Mouse (Mus musculus) heart, postnatal 4 days (tissue): Measurements from ENCODE around the gene Lrmda. TPM values are rescaled to one million over a fixed set of nuclear protein-coding genes. Genes with fewer than 3 reads are reported as not detected.
"Not testable (repeated sequence)": the region's sequence is repeated elsewhere in the genome, so short reads cannot be mapped to it uniquely, and the experiment has no call there.

Source experiments
- DNase-seq: peaks from one replicate; pipeline ENCODE4 v3.0.0; 2021
- total RNA-seq, 2 experiments: library from RNA; stranded (reverse); gene quantifications; 2 replicates each; pipeline ENCODE4 v1.2.3; 2021

Gene Lrmda
- total RNA-seq, 2 experiments from 2014 or later: 0.68 to 1.5 TPM

GRCm38 (mm10) chr14:22728611-22729223 lies 709.2 kb downstream of the Lrmda start:
- DNase-seq: no peak

DNA sequence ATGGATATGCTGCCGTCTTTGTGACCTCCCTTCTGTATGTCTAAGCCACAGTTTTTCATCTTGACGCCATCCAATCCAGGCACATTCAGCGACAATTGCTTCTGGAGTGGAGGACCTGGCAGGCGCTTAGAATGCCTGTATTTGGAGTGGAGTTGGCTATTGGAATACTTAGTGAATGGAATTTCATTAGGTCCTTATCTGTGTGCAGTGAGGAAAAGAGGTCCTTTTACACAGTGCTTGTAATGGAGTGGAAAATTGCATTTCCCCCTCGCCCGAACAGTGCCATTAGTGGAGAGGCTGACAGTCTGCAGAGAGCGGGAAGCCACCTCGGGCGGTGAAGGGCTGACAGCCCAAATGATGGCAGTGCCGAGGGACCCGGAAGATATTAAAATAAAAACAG lies 719.1 kb downstream of the Lrmda start:
- DNase-seq: peak; percentile 11

DNA sequence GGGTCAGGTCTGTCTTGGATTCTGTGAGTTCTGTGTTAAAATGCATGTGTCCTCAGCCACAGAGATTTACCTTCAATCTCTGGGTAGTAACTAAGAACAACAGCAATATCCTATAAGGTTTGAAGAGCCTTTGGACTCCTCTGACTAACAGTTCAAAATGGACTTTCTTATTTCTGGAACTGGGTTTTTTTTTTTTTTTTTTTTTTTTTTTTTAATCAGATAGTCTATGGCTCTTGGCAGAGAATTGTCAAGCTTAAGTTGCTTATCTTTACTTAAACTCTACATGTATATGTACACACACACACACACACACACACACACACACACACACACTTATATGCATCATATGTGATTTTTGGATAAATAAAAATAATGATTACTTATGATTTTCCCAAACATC lies 723.0 kb downstream of the Lrmda start:
- DNase-seq: no peak

GRCm38 (mm10) chr14:22743264-22743663 lies 723.8 kb downstream of the Lrmda start:
- no peak for DNase-seq

- no peak for DNase-seq
Observed at GRCm38 (mm10) chr14:22744701-22745100, 725.2 kb downstream of the Lrmda start.

GRCm38 (mm10) chr14:22745263-22745881 lies 725.9 kb downstream of the Lrmda start:
- no peak for DNase-seq

GRCm38 (mm10) chr14:22745882-22746480 lies 726.5 kb downstream of the Lrmda start:
- DNase-seq: no peak

DNA sequence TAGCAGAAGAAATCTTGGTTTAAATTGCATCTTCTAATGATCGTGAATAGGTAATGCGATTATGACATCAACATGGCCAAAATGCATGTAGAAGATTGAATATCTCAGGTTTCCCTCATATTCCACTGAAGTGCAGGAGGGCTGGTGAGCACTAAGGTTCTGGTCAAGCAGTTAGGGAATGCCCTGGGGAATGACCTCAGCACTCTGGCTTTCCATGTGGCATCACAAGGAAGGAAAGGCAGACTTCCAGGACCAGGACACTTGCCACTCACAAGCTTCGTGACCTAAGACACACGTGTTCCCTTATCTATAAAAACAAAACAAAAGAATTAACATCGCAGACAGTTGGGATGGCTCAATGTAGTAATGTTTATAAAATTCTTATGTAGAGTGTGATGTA lies 728.3 kb downstream of the Lrmda start:
- no peak for DNase-seq

- peak; percentile 53 for DNase-seq
Observed at GRCm38 (mm10) chr14:22750409-22750808, 730.9 kb downstream of the Lrmda start.

- peak; percentile 8 for DNase-seq
Observed at GRCm38 (mm10) chr14:22751290-22751689, 731.8 kb downstream of the Lrmda start.

GRCm38 (mm10) chr14:22754633-22755032 lies 735.1 kb downstream of the Lrmda start:
- DNase-seq: no peak

- no peak for DNase-seq
Observed at GRCm38 (mm10) chr14:22757493-22757892, 738.0 kb downstream of the Lrmda start.

DNA sequence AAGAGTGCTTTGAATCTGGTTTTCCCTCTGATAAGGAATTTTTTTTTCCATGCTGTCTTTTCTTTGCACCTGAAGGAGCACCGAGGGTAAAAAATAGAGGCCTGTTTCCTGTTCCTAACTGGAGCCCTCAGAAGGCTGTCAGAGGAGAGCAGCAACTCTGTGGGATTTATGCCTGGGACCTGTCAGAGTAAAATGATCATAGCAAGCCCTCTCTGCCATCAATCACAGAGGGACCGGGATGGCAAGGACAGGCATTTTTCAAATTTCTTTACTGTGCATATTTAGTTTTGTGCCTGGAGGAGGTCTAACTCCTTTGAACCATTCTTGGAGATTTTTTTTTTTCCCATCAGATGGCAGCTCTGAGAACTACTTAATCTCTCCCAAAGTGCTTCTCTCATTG lies 739.7 kb downstream of the Lrmda start:
- DNase-seq: no peak

DNA sequence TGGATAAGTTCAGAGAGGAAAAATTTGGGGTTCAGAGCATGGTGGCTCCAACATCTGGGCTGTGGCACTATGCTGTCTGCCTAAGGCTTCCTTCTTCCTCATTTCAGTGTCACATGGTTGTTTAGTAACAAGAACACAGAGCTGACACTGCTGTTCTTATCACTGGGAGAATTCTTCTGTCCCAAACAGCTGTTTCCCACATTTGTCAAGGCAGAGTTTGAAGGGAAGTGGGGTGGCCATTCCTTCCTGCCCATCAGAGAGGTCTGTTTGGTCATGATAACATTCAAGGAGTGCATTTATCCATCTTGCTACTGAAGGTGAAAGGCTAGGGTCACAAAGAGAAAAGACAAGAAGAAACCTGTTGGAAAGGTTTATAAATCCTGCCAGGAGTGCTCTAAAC lies 740.2 kb downstream of the Lrmda start:
- peak; percentile 24 for DNase-seq

DNA sequence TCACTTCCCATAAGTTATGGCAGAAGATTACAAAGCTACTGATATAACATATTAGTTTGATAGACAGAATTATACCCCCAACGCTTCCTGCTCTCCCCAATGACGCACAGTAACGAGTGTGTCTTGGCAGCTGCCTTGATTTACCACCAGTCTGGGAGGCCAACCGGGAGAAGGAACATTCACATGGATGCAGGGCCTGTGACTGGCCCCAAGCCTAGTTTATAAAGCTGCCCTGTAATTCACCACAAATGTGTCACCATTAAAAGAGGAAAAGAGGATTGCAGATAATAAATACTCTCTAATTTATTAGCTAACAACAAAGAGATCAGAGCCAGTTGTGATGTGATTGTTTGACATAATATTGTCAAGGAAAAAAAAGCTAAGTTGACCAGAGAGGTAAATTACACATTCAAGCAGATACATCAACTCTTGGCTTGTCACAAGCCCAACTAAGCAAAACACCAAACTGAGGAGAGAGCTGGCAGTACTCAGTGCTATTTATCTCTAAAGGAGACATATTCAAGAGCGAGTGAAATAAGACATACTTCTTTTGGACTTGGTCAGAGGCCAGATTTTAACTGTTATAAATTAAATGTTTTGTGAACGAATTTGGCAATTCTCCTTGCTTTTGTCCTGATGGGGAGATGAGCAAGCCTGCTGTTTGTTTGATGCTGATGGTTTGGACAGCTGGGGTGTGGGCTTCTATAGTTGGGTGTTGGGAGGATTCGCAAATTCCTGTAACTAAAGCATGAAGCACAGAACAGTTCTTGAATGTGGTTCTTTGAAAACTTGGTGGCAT lies 740.9 kb downstream of the Lrmda start:
- no peak for DNase-seq

GRCm38 (mm10) chr14:22781709-22782108 lies 762.2 kb downstream of the Lrmda start:
- peak; percentile 51 for DNase-seq

DNA sequence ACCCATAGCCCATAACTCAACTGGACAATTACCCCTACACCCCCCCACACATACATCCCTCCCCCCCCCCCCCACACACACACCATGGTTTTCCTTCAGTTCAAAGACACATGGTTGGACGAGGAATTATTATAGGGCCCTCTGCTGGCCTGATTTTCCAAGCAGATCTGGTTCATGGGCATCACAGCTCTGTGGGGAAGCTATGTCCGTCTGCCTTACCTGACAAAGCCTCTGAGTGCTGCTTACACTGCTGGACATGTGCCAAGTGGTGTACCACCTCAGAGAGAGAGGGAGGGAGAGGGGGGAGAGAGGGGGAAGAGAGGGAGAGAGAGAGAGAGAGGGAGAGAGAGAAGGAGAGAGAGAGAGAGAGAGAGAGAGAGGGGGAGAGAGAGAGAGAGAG lies 762.9 kb downstream of the Lrmda start:
- no peak for DNase-seq

DNA sequence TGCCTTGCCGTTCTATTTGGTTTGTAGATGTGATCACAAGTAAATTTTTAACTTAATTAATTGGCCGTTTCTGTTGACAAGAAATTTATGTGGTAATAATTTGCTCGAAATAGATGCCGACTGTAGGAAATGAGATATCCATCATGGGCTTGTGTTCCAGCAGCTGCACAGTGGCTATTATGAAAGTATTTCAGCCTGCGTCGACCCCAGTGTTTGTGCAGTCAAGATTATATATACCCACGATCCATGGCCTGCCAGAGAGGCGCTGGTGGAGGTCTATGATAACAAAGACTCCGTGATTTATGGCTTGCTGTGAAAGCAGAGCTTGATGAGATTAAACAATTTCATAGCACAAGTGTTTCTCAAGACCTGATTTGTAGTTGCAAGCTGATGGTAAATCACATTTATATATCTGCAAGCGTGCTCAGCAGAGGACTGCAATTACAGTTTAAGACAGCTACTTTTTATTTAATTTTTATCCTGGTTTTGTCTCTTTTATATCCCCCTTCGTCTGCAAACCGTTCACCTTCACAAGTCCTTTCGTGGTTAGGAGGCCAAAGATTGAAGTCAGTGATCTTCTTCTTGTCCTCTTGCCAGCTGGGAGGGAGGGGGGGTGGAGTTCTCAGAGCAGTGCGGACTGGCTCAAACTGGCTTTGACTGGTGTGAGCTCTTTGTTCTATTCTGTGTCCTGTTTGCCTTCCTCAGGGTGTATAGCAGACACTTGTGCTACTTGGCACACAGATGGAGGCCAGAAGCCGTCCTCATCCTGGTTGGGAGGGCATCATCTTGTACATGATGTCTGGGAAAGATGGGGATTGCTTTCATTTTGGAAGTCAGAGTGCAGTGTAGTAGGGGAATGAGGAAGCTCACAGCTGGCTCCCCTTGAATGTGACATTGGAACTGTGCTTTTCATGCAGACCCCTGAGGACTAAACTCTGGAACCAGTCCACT lies 764.0 kb downstream of the Lrmda start:
- no peak for DNase-seq

GRCm38 (mm10) chr14:22800020-22800419 lies 780.5 kb downstream of the Lrmda start:
- DNase-seq: no peak

GRCm38 (mm10) chr14:22800871-22801636 lies 781.5 kb downstream of the Lrmda start:
- no peak for DNase-seq

GRCm38 (mm10) chr14:22801714-22802113 lies 782.2 kb downstream of the Lrmda start:
- DNase-seq: not testable (repeated sequence)
